Mouse (Mus musculus) stomach, postnatal 0 days (tissue): ENCODE data around the gene Rcc1. TPM values are rescaled to one million over a fixed set of nuclear protein-coding genes. Genes with fewer than 3 reads are reported as not detected.
A peak's percentile ranks its signal among the peaks of the same experiment; 100 is the strongest.

Experiments
- ATAC-seq: fragments of 200-750 bp; cut with Nextera tagmentation; 2 replicates; pipeline ENCODE4 v1.8.0; 2017; ENCODE audit not compliant: low FRiP score, low TSS enrichment
- DNase-seq: peaks from one replicate; pipeline ENCODE4 v3.0.0-alpha.2; 2016; ENCODE audit warnings: low spot score
- H3K27ac ChIP-seq: fragments of 300-500 bp; sonication (generic); replicated peaks from 2 replicates; pipeline ENCODE4 v1.5.1; 2014; ENCODE audit warnings: mild to moderate bottlenecking, control low read depth
- H3K27me3 ChIP-seq: fragments of 300-500 bp; sonication (generic); 2 replicates; pipeline ENCODE4 v1.6.1; 2014; ENCODE audit warnings: low read length; ENCODE audit not compliant: control insufficient read depth, insufficient read depth
- H3K36me3 ChIP-seq: fragments of 300-500 bp; sonication (generic); 2 replicates; pipeline ENCODE4 v1.6.1; 2014; ENCODE audit warnings: low read length, mixed read lengths; ENCODE audit not compliant: control insufficient read depth, insufficient read depth
- H3K4me1 ChIP-seq: fragments of 300-500 bp; sonication (generic); replicated peaks from 2 replicates; pipeline ENCODE4 v1.6.1; 2014; ENCODE audit warnings: antibody characterized with exemption; ENCODE audit not compliant: control insufficient read depth, insufficient read depth
- H3K4me2 ChIP-seq: fragments of 300-500 bp; sonication (generic); replicated peaks from 2 replicates; pipeline ENCODE4 v1.6.1; 2014; ENCODE audit warnings: low read depth, mild to moderate bottlenecking, control low read depth, moderate library complexity
- H3K4me3 ChIP-seq: fragments of 300-500 bp; sonication (generic); 2 replicates; pipeline ENCODE4 v1.5.1; 2014; ENCODE audit warnings: low read depth, low read length, control low read depth
- H3K9ac ChIP-seq: fragments of 300-500 bp; sonication (generic); 2 replicates; pipeline ENCODE4 v1.6.1; 2014; ENCODE audit warnings: mild to moderate bottlenecking, low read length, control low read depth, mixed read lengths
- H3K9me3 ChIP-seq: fragments of 300-500 bp; sonication (generic); 2 replicates; pipeline ENCODE4 v1.6.1; 2016; ENCODE audit warnings: low read length; ENCODE audit not compliant: control insufficient read depth
- CTCF ChIP-seq: IDR thresholded peaks from 2 replicates; pipeline ENCODE4 v1.5.1; 2016; ENCODE audit warnings: antibody characterized with exemption, low read depth, mild to moderate bottlenecking, moderate library complexity
- EP300 ChIP-seq: optimal IDR thresholded peaks from 2 replicates; pipeline ENCODE3; 2016; ENCODE audit warnings: antibody characterized with exemption
- WGBS: fragments of 180-500 bp; shearing (Covaris S2); extraction: QIAGEN DNeasy Blood & Tissue Kit; methylation state at CpG from one replicate; pipeline ENCODE4 v1.1.7; 2014; 5-methylcytosine and 5-hydroxymethylcytosine counted together
- polyA plus RNA-seq: library from polyadenylated mRNA; unstranded; fragments of >200 nt; fragmentation: Nextera tagmentation; extraction: Ambion mirVana; gene quantifications from 2 replicates; pipeline ENCODE4 v1.2.1, GENCODE M21; 2015

Rcc1 gene
- polyA plus RNA-seq, 1 experiment from 2014 or later, result 25.2 TPM

GRCm38 (mm10) chr4:132332880-132333279, 20.5 kb downstream of the Rcc1 start:
- Histone ChIP-seq H3K27me3 (no peaks in the 10 kb centered on the region), H3K4me3 (no peak overlapping the region), H3K4me2 (no peak overlapping the region), H3K4me1 (no peaks in the 10 kb centered on the region), H3K36me3 (peaks cover 14% of the 10 kb centered on the region), H3K27ac (no peak overlapping the region), H3K9me3 (no peaks in the 10 kb centered on the region), H3K9ac (no peak overlapping the region)
- TF ChIP-seq EP300, result no peak
- no peak for TF ChIP-seq CTCF
- no peak for ATAC-seq
- DNase-seq, result no peak
- 80% methylated on average over 6 of the region's 6 CpGs for WGBS

GRCm38 (mm10) chr4:132331960-132332359, 21.4 kb downstream of the Rcc1 start:
- DNase-seq, result no peak
- Histone ChIP-seq H3K9me3 (no peaks in the 10 kb centered on the region), H3K4me1 (no peaks in the 10 kb centered on the region), H3K27me3 (no peaks in the 10 kb centered on the region), H3K4me2 (no peak overlapping the region), H3K27ac (no peak overlapping the region), H3K4me3 (no peak overlapping the region), H3K36me3 (peaks cover 14% of the 10 kb centered on the region), H3K9ac (no peak overlapping the region)
- TF ChIP-seq EP300 (no peak), CTCF (no peak)
- 75% methylated on average over 3 of the region's 3 CpGs for WGBS
- no peak for ATAC-seq

GRCm38 (mm10) chr4:132329835-132330354, 23.5 kb downstream of the Rcc1 start:
- no peak for TF ChIP-seq EP300
- no peak for TF ChIP-seq CTCF
- DNase-seq (no peak), ATAC-seq (no peak; the same call in 1 of the 2 replicates)
- WGBS, result 7% methylated on average over 10 of the region's 10 CpGs
- Histone ChIP-seq H3K4me1 (no peaks in the 10 kb centered on the region), H3K9ac (peak overlapping the region; percentile 84), H3K27ac (peak overlapping the region; percentile 88), H3K36me3 (peaks cover 17% of the 10 kb centered on the region), H3K27me3 (no peaks in the 10 kb centered on the region), H3K4me3 (peak overlapping the region; percentile 57), H3K4me2 (peak overlapping the region; percentile 73), H3K9me3 (no peaks in the 10 kb centered on the region)

- Histone ChIP-seq H3K4me3 (peak within 1 kb of the TSS; percentile 57), H3K27me3 (no peaks in the 10 kb centered on the region), H3K4me2 (peak within 1 kb of the TSS; percentile 73), H3K36me3 (peaks cover 16% of the 10 kb centered on the region), H3K9ac (peak within 1 kb of the TSS; percentile 84), H3K9me3 (no peaks in the 10 kb centered on the region), H3K4me1 (no peaks in the 10 kb centered on the region), H3K27ac (peak within 1 kb of the TSS; percentile 88)
- ATAC-seq, result peak; percentile 95
- peak; percentile 50 for TF ChIP-seq CTCF
- TF ChIP-seq EP300, result no peak
- WGBS, result under 1% methylated on average over 52 of the region's 52 CpGs
- peak; percentile 97 for DNase-seq
These were observed 24.1 kb downstream of the Rcc1 start, which contains the start of gene Trnau1ap for GRCm38 (mm10) chr4:132329115-132329834. Trnau1ap (minus strand) TSS chr4:132329538.

GRCm38 (mm10) chr4:132328391-132328982, 24.9 kb downstream of the Rcc1 start:
- peak overlapping the region; percentile 57 for H3K4me3 ChIP-seq
- no peaks in the 10 kb centered on the region for H3K9me3 ChIP-seq
- H3K4me2 ChIP-seq, result peak overlapping the region; percentile 73
- peak overlapping the region; percentile 84 for H3K9ac ChIP-seq
- ATAC-seq (no peak), DNase-seq (no peak)
- TF ChIP-seq CTCF (no peak), EP300 (no peak)
- H3K36me3 ChIP-seq, result peaks cover 13% of the 10 kb centered on the region
- 47% methylated on average over 14 of the region's 14 CpGs for WGBS
- H3K4me1 ChIP-seq, result no peaks in the 10 kb centered on the region
- no peaks in the 10 kb centered on the region for H3K27me3 ChIP-seq
- H3K27ac ChIP-seq, result peak overlapping the region; percentile 88

- Histone ChIP-seq H3K27me3 (no peaks in the 10 kb centered on the region), H3K9me3 (no peaks in the 10 kb centered on the region), H3K9ac (no peak overlapping the region), H3K27ac (no peak overlapping the region), H3K4me2 (no peak overlapping the region), H3K36me3 (peaks cover 15% of the 10 kb centered on the region), H3K4me3 (no peak overlapping the region), H3K4me1 (no peaks in the 10 kb centered on the region)
- TF ChIP-seq CTCF (no peak), EP300 (no peak)
- 73% methylated on average over 5 of the region's 5 CpGs for WGBS
- ATAC-seq (no peak), DNase-seq (no peak)
These were observed 26.9 kb downstream of the Rcc1 start for GRCm38 (mm10) chr4:132326481-132326880.
